Mouse (Mus musculus): Measurements from ENCODE around the gene Pin1.
"Not testable (repeated sequence)": the region's sequence is repeated elsewhere in the genome, so short reads cannot be mapped to it uniquely, and the experiment has no call there.

Pin1 gene

DNA sequence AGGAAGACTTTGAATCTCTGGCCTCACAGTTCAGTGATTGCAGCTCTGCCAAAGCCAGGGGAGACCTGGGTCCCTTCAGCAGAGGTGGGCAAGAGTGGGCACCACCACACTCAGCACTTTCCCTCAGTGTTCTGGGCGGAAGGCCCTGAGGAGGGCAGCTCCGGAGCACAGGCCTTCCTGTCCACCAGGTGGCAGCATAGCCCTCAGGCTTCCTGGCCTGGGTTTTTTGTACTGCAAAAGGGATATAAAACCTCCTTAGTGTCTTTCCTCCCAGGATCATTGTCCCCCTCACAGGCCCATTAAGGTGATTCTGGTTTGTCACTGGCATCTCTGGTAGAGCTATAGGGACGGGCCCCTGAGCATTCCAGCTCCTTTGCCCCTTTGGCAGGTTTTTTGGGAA is 10.4 kb downstream of the Pin1 start:
- DNase-seq (ENCODE audit: low spot score): peak; percentile 82

- DNase-seq (ENCODE audit: low spot score): peak; percentile 34
Observed at GRCm38 (mm10) chr9:20662874-20663273, 11.0 kb downstream of the Pin1 start.

DNA sequence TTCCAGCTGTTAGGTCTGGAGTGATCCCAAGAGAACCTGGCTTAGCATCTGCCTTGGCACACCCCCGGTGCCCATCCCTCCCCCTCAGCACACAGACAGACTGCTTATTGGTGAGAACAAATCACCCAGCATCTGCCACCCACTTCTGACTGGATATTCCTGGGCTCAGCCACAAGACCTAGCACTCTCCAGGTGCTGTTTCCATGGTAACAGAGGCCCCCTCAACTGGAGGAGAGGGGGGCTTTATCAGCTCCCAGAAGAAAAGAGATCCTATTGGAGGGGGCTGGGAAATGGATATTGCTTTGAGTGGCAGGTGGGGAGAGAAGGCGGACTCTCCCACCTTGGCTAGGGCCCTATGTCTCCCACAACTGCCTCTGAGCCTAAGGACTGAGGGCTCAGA is 12.1 kb downstream of the Pin1 start:
- DNase-seq (ENCODE audit: low spot score): no peak

- no peak for DNase-seq (ENCODE audit: low spot score)
Observed at GRCm38 (mm10) chr9:20664366-20664765, 12.5 kb downstream of the Pin1 start.

DNA sequence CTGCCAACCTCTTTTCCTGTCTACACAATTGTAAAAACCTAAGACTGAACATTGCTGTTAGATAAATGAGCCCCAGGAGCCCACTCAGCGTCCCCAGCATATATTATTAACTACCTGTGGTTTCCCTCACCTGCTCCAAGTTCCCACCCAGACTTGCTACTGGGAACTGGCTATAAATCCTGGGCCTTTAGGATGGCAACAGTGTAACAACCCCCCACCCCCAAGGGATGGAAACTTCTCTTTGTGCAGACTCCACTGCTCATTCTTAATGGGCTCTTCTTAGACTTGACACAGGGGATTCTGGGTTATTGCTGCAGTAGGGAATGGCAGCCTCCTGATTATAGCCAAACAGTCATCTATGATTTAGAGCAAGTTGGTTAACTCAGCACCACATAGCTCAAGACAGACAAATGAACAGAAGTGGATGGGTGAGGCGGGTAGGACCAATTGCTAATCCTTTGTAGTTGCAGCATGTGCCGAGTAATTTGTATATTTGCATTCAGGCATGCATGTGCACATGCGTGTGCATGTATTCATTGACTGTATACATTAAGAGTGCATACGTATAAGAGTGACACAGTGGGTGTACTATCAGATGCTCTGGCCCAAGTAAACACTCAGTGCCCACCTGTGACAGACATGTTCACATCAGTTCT is 13.2 kb downstream of the Pin1 start:
- DNase-seq (ENCODE audit: low spot score): no peak

DNA sequence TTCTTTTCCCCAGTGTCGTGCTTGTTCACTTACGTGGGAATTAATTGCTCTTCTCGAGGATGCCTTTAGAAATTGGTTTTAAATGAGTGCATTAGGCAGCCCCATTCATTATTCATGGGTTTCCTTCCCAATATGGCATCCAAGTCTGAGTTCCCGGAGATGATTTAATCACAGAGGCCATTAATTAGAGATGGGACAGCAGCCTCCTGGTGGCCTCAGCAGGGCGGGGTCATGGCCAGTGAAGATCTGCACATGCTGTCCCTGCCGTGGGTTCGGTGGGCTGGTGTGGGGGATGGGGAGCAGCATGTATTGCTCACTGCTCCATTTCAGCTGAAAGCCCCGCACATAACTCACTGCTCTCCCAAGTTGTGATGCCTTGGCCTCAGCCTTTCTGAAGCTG is 14.0 kb downstream of the Pin1 start:
- DNase-seq (ENCODE audit: low spot score): peak; percentile 64

DNA sequence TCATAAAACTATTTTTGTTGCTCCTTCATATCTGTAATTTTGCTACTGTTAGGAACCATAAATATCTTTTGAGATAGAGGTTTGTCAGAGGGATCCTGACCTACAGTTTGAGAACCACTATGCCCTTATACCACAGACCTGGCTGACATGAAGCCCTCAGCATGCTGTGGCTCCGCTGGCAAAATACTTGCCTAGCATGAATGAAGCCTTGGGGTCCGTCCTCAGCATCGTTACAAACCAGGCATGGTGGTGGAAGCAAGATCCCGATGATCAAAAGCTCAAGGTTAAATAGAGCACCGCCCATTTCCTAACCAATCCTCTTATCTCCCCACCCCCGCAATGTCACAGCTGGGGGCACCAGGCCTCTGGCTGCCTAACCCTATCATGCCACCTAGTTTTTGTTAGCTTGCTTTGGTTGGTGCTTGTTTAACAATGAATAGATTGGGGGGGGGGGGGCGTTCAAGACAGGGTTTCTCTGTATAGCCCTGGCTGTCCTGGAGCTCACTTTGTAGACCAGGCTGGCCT is 14.7 kb downstream of the Pin1 start:
- no peak for DNase-seq (ENCODE audit: low spot score)

DNA sequence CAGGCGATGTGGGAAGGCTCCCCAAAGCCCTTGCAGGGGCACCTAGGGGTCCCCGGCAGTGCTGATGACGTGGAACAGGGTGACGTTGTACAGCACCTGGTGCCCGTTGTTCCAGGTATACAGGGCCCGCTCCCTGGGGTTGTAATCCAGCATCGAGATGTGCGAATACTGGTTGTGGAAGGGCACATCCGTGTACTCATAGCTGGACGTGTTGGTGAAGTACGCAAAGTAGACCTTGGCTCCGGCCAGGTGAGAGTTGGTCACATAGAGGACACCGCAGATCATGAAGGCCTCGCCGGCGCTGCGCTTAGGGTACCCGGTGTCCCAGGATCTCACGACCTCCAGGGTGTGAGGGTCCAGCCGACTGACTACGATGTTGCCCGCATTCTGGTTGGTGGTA is 16.2 kb downstream of the Pin1 start:
- no peak for DNase-seq (ENCODE audit: low spot score)

DNA sequence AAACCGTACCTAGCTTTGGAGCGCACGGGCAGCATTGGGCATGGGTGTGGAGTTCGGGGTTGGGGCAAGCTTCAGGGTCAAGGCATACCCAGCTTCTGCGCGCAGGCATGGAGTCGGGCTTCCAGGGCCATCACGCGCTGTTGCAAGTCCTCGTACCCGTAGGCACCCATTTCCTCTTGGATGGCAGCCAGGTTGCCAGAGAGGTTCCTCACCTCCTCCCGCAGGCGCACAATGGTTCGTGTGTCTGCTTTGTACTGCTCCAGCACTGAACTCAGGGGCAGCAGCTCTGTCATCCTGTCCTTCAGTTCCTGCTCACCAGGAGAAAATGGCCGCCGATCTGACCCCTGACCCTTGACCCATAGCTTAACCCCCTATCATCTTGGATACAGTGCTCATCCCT is 20.2 kb downstream of the Pin1 start:
- no peak for DNase-seq (ENCODE audit: low spot score)

GRCm38 (mm10) chr9:20677892-20678291 is 26.0 kb downstream of the Pin1 start:
- DNase-seq (ENCODE audit: low spot score): no peak

GRCm38 (mm10) chr9:20680378-20680958 is 28.6 kb downstream of the Pin1 start:
- DNase-seq (ENCODE audit: low spot score): no peak

GRCm38 (mm10) chr9:20681546-20682388 is 29.9 kb downstream of the Pin1 start:
- DNase-seq (ENCODE audit: low spot score): no peak

DNA sequence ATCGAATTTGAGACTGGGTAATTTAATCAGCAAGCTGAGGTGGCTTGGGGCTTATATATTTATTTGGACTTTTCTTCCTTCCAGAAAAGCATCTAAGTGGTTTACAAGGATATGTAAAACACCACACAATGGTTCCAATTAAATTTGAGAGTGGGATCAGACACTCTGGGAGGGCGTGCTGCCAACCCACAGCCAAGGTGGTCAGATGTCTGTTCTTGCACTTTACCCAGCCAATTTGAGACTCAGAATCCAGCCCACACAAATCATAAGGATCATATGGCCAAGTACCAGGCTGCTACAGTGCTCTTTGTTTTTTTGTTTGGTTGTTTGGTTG is 30.5 kb downstream of the Pin1 start:
- DNase-seq (ENCODE audit: low spot score): no peak

DNA sequence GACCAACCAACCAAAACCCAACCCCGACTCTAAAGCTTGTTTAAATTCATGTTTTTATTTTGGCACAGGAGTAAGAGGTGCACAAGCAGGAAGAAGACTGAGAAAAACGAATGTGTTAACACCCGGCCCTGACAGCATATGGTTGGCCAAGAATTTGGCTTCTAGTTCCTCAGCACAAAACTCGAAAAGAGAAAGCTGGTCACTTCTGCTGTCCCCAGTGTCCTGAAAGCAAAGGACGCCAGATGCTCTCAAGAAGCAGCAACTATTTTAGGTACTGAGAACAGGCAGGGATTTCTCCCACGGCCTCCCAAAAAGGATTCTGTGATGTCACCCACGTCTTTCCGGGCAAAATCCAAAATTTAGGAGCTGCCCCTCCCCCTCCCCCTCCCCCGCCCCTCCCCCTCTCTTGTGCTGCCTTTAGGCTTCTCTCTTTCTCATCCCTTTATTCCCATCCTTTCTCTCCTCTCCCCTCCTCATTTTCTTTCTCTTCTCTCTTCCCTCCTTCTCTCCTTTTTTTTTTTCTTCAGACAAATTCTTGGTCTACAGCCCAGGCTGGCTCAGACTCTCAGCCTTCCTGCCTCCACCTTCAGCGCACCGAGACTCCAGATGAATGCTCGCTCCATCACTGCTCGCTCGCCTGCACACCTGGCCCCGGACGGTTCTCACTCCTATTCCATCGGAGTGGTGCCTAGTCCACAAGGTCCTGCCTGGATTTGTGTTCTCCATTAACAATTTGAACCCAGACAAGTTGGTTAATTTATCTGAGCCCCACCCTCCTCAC is 33.4 kb downstream of the Pin1 start:
- DNase-seq (ENCODE audit: low spot score): no peak

GRCm38 (mm10) chr9:20689403-20689802 is 37.5 kb downstream of the Pin1 start:
- no peak for DNase-seq (ENCODE audit: low spot score)

- DNase-seq (ENCODE audit: low spot score): peak; percentile 56
Observed at GRCm38 (mm10) chr9:20689913-20690312, 38.0 kb downstream of the Pin1 start.

DNA sequence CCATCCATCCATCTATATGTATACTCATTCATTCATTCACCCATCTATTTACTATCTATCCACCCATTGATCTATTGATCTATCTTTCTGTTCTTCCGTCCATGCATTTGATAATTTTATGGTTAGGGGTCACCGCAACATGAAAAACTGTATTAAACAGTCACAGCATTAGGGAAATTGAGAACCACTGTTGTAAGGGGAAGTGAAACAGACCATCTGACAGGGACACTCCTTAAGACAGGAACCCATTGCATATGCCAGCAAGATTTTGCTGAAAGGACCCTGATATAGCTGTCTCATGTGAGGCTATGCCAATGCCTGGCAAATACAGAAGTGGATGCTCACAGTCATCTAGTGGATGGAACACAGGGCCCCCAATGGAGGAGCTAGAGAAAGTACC is 38.6 kb downstream of the Pin1 start:
- DNase-seq (ENCODE audit: low spot score): not testable (repeated sequence)

DNA sequence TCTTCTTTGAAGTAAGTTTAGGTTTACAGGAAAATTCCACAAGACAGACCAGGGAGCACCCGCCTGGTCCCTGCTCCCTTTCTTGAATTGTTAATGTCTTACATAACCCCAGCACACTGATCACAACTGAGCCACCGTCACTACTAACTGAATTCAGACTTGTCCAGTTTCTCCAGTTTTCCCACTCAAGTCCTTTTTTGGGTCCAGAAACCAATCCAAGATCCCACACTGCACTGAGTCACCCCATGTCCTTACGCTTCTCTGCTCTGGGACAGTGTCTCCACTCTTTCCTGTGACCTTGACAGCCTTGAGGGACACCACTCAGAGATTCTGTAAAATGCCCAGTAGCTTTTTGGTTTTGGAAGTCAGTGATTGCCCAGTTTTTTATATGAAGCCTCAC is 41.0 kb downstream of the Pin1 start:
- DNase-seq (ENCODE audit: low spot score): no peak

GRCm38 (mm10) chr9:20694721-20695235 is 42.9 kb downstream of the Pin1 start:
- no peak for DNase-seq (ENCODE audit: low spot score)

- no peak for DNase-seq (ENCODE audit: low spot score)
Observed at GRCm38 (mm10) chr9:20696107-20696712, 44.3 kb downstream of the Pin1 start.

DNA sequence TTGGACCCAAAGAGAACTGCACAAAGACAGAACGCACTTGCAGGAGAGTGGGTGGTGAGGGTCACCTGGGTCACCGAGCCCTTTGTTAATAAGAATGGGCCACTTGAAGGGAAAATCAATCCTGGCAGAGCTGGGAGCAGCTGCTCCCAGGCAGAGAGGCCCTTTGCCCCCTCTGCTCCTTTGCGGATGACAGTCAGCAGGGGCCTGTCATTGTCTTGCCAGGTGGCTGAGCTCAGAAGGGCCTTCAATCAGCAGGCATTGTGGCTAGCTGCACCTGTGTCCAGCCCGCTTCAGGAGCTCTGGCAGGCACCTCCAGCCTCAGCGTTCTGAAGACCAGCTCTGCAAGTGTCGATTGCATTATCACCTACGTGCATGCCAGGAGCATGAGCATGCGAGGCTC is 45.6 kb downstream of the Pin1 start:
- DNase-seq (ENCODE audit: low spot score): peak; percentile 86

Data from embryo, embryonic 10.5 days (tissue).